Mouse (Mus musculus) heart, adult 2 months (tissue): ENCODE data around the gene BC005561.

Source experiments
- CTCF ChIP-seq: fragments of 200-600 bp; IDR thresholded peaks from 2 replicates; pipeline ENCODE4 v1.8.1; 2022; ENCODE audit warnings: antibody characterized with exemption, mild to moderate bottlenecking, moderate library complexity
- POLR2A ChIP-seq: fragments of 200-500 bp; IDR thresholded peaks from 2 replicates; pipeline ENCODE4 v1.6.1; 2011; ENCODE audit warnings: mild to moderate bottlenecking, low read depth, low read length, control low read depth; ENCODE audit not compliant: insufficient read depth

DNA sequence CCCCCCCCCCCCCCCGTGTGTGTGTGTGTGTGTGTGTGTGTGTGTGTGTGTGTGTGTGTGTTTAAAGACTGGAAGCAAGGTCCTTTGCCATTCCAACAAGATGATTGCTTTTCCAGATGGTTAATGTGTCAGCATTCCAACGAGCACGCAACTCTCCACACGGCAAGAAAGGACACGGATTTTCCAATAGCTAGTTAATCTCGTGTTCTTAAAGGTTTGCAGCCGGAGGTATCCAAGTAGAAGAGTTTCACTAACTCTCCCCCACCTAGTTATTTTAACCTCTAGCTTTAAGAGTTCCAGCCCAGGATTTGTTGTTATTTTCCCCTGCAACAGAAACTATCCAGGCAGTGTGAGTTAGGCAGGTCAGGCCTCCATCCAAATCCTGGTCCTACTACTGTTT, 47.3 kb upstream of the BC005561 start:
- TF ChIP-seq CTCF (no peak), POLR2A (no peak)
